Mouse (Mus musculus) heart, postnatal 0 days (tissue): Measurements from ENCODE around the gene Sepsecs.

Source experiments
- CTCF ChIP-seq: IDR thresholded peaks from 2 replicates; pipeline ENCODE4 v1.5.1; 2016; ENCODE audit warnings: antibody characterized with exemption, control low read depth, low read depth
- EP300 ChIP-seq: IDR thresholded peaks from 2 replicates; pipeline ENCODE4 v1.6.1; 2016; ENCODE audit warnings: antibody characterized with exemption, low read depth

GRCm38 (mm10) chr5:52636025-52636755, 33.3 kb downstream of the Sepsecs start:
- TF ChIP-seq EP300 (no peak), CTCF (no peak)
